Mouse (Mus musculus) stomach, postnatal 0 days (tissue): Measurements from ENCODE around the gene Gm10959.

Experiments
- CTCF ChIP-seq: IDR thresholded peaks from 2 replicates; pipeline ENCODE4 v1.5.1; 2016; ENCODE audit warnings: antibody characterized with exemption, low read depth, mild to moderate bottlenecking, moderate library complexity
- EP300 ChIP-seq: optimal IDR thresholded peaks from 2 replicates; pipeline ENCODE3; 2016; ENCODE audit warnings: antibody characterized with exemption

DNA sequence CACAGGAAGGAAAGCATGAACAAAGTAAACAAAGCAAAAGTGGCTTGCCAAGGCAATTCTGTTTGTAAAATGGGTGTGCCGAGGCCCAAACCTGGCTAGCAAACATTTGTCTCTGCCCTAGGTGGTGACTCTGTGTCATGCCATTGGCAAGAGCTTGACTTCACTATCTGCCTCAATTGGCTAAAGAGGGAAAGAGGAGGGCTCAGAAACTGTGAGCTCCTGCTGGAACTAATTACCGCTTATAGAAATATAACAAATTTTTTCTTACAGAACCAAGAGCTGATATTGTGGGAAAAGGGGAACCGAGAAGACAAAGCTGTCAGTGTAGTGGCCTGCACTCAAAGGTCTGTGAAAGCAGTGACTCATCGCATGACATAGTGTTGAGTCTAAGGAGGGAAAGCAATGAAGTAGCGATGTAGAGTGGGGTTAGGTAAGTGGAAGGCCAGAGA, 30.8 kb downstream of the Gm10959 start:
- TF ChIP-seq CTCF (no peak), EP300 (peak; percentile 35)
